Mouse (Mus musculus) neural tube, embryonic 14.5 days (tissue): Measurements from ENCODE around the gene Gm49394. TPM values are rescaled to one million over a fixed set of nuclear protein-coding genes. Genes with fewer than 3 reads are reported as not detected.

Experiments used
- ATAC-seq: fragments of 200-750 bp; cut with Nextera tagmentation; 2 replicates; pipeline ENCODE4 v1.8.0; 2017; ENCODE audit warnings: low read depth, mild to moderate bottlenecking, moderate TSS enrichment, moderate library complexity
- H3K27ac ChIP-seq: fragments of 300-500 bp; sonication (generic); 2 replicates; pipeline ENCODE4 v1.5.1; 2014; ENCODE audit warnings: low read depth, mild to moderate bottlenecking, control low read depth, low read length, moderate library complexity, mixed read lengths
- H3K27me3 ChIP-seq: fragments of 300-500 bp; sonication (generic); 2 replicates; pipeline ENCODE4 v1.6.1; 2014; ENCODE audit warnings: low read length; ENCODE audit not compliant: control insufficient read depth, insufficient read depth
- H3K36me3 ChIP-seq: fragments of 300-500 bp; sonication (generic); 2 replicates; pipeline ENCODE4 v1.6.1; 2014; ENCODE audit warnings: low read length, mixed read lengths; ENCODE audit not compliant: control insufficient read depth, insufficient read depth
- H3K4me1 ChIP-seq: fragments of 300-500 bp; sonication (generic); 2 replicates; pipeline ENCODE4 v1.6.1; 2014; ENCODE audit warnings: low read length; ENCODE audit not compliant: control insufficient read depth, insufficient read depth
- H3K4me2 ChIP-seq: fragments of 300-500 bp; sonication (generic); 2 replicates; pipeline ENCODE4 v1.6.1; 2014; ENCODE audit warnings: mild to moderate bottlenecking, low read depth, low read length, control low read depth
- H3K4me3 ChIP-seq: fragments of 300-500 bp; sonication (generic); 2 replicates; pipeline ENCODE4 v1.5.1; 2014; ENCODE audit warnings: low read depth, low read length, control low read depth, mixed read lengths
- H3K9ac ChIP-seq: fragments of 300-500 bp; sonication (generic); replicated peaks from 2 replicates; pipeline ENCODE4 v1.6.1; 2014; ENCODE audit warnings: low read depth, mild to moderate bottlenecking, control low read depth, low read length, mixed read lengths
- H3K9me3 ChIP-seq: fragments of 300-500 bp; sonication (generic); 2 replicates; pipeline ENCODE4 v1.6.1; 2016; ENCODE audit warnings: low read length; ENCODE audit not compliant: control insufficient read depth
- WGBS: fragments of 180-500 bp; shearing (Covaris S2); extraction: QIAGEN DNeasy Blood & Tissue Kit; methylation state at CpG from one replicate; pipeline ENCODE4 v1.1.7; 2014; 5-methylcytosine and 5-hydroxymethylcytosine counted together
- polyA plus RNA-seq: library from polyadenylated mRNA; unstranded; fragments of >200 nt; fragmentation: Nextera tagmentation; extraction: Ambion mirVana; gene quantifications from 2 replicates; pipeline ENCODE4 v1.2.1, GENCODE M21; 2014

Gm49394 gene
- polyA plus RNA-seq, 1 experiment from 2014 or later: not detected

GRCm38 (mm10) chr7:142655633-142656032, 14.1 kb downstream of the Gm49394 start:
- no peak for ATAC-seq
- Histone ChIP-seq H3K27ac (no peak overlapping the region), H3K27me3 (peaks cover 44% of the 10 kb centered on the region), H3K36me3 (no peaks in the 10 kb centered on the region), H3K9ac (no peak overlapping the region), H3K4me2 (no peak overlapping the region), H3K4me1 (0 out of 2 replicates have a peak, but pooled peaks cover 9% of the 10 kb centered on the region), H3K9me3 (no peaks in the 10 kb centered on the region), H3K4me3 (peak overlapping the region; percentile 4; the same call in 1 of the 2 replicates)
- 10% methylated on average over 11 of the region's 11 CpGs for WGBS

GRCm38 (mm10) chr7:142653726-142654125, 16.0 kb downstream of the Gm49394 start:
- H3K9me3 ChIP-seq: no peaks in the 10 kb centered on the region
- H3K27ac ChIP-seq: no peak overlapping the region
- no peak overlapping the region for H3K4me3 ChIP-seq
- 0 out of 2 replicates have a peak, but pooled peaks cover 3% of the 10 kb centered on the region for H3K4me1 ChIP-seq
- peaks cover 29% of the 10 kb centered on the region for H3K27me3 ChIP-seq
- H3K4me2 ChIP-seq: no peak overlapping the region
- H3K9ac ChIP-seq: no peak overlapping the region
- H3K36me3 ChIP-seq: no peaks in the 10 kb centered on the region
- no peak for ATAC-seq
- WGBS: 23% methylated on average over 18 of the region's 18 CpGs

GRCm38 (mm10) chr7:142646676-142647075, 23.1 kb downstream of the Gm49394 start:
- Histone ChIP-seq H3K9ac (no peak overlapping the region), H3K9me3 (no peaks in the 10 kb centered on the region), H3K4me3 (no peak overlapping the region), H3K4me2 (no peak overlapping the region), H3K27ac (no peak overlapping the region), H3K4me1 (no peaks in the 10 kb centered on the region), H3K27me3 (no peaks in the 10 kb centered on the region), H3K36me3 (no peaks in the 10 kb centered on the region)
- no peak for ATAC-seq
- 39% methylated on average over 6 of the region's 6 CpGs for WGBS

- Histone ChIP-seq H3K4me2 (no peak overlapping the region), H3K27me3 (no peaks in the 10 kb centered on the region), H3K9me3 (no peaks in the 10 kb centered on the region), H3K4me1 (no peaks in the 10 kb centered on the region), H3K4me3 (no peak overlapping the region), H3K27ac (no peak overlapping the region), H3K36me3 (no peaks in the 10 kb centered on the region), H3K9ac (no peak overlapping the region)
- WGBS: 60% methylated on average over 5 of the region's 5 CpGs
- ATAC-seq: no peak
These were observed 24.7 kb downstream of the Gm49394 start for GRCm38 (mm10) chr7:142645045-142645444.

GRCm38 (mm10) chr7:142636178-142636577, 33.6 kb downstream of the Gm49394 start:
- H3K4me2 ChIP-seq: no peak overlapping the region
- no peaks in the 10 kb centered on the region for H3K36me3 ChIP-seq
- no peak overlapping the region for H3K4me3 ChIP-seq
- H3K9me3 ChIP-seq: no peaks in the 10 kb centered on the region
- no peak for ATAC-seq
- H3K4me1 ChIP-seq: no peaks in the 10 kb centered on the region
- H3K27ac ChIP-seq: no peak overlapping the region
- no peaks in the 10 kb centered on the region for H3K27me3 ChIP-seq
- no peak overlapping the region for H3K9ac ChIP-seq

- H3K4me3 ChIP-seq: no peak overlapping the region
- no peak for ATAC-seq
- H3K27ac ChIP-seq: no peak overlapping the region
- H3K36me3 ChIP-seq: no peaks in the 10 kb centered on the region
- H3K4me2 ChIP-seq: no peak overlapping the region
- WGBS: 75% methylated on average over 10 of the region's 10 CpGs
- H3K9ac ChIP-seq: no peak overlapping the region
- H3K4me1 ChIP-seq: no peaks in the 10 kb centered on the region
- no peaks in the 10 kb centered on the region for H3K9me3 ChIP-seq
- H3K27me3 ChIP-seq: no peaks in the 10 kb centered on the region
These were observed 39.1 kb downstream of the Gm49394 start for GRCm38 (mm10) chr7:142630691-142631090.

GRCm38 (mm10) chr7:142629806-142630205, 39.9 kb downstream of the Gm49394 start:
- H3K36me3 ChIP-seq: no peaks in the 10 kb centered on the region
- no peak overlapping the region for H3K27ac ChIP-seq
- H3K27me3 ChIP-seq: no peaks in the 10 kb centered on the region
- ATAC-seq: no peak
- no peak overlapping the region for H3K4me2 ChIP-seq
- no peak overlapping the region for H3K4me3 ChIP-seq
- no peaks in the 10 kb centered on the region for H3K4me1 ChIP-seq
- no peak overlapping the region for H3K9ac ChIP-seq
- no peaks in the 10 kb centered on the region for H3K9me3 ChIP-seq
- WGBS: 80% methylated on average over 6 of the region's 6 CpGs

- no peak overlapping the region for H3K27ac ChIP-seq
- no peak overlapping the region for H3K4me3 ChIP-seq
- no peaks in the 10 kb centered on the region for H3K4me1 ChIP-seq
- no peaks in the 10 kb centered on the region for H3K9me3 ChIP-seq
- no peaks in the 10 kb centered on the region for H3K36me3 ChIP-seq
- 83% methylated on average over 4 of the region's 4 CpGs for WGBS
- no peak for ATAC-seq
- H3K4me2 ChIP-seq: no peak overlapping the region
- H3K9ac ChIP-seq: no peak overlapping the region
- no peaks in the 10 kb centered on the region for H3K27me3 ChIP-seq
These were observed 47.6 kb downstream of the Gm49394 start for GRCm38 (mm10) chr7:142622180-142622579.

GRCm38 (mm10) chr7:142613077-142613476, 56.7 kb downstream of the Gm49394 start:
- 60% methylated on average over 2 of the region's 2 CpGs for WGBS
- peaks cover 6% of the 10 kb centered on the region; the same call in 1 of the 2 replicates for H3K4me1 ChIP-seq
- no peaks in the 10 kb centered on the region for H3K9me3 ChIP-seq
- H3K36me3 ChIP-seq: no peaks in the 10 kb centered on the region
- no peaks in the 10 kb centered on the region; the same call in 1 of the 2 replicates for H3K27me3 ChIP-seq
- no peak for ATAC-seq
- no peak overlapping the region for H3K27ac ChIP-seq
- no peak overlapping the region for H3K9ac ChIP-seq
- H3K4me3 ChIP-seq: no peak overlapping the region
- no peak overlapping the region for H3K4me2 ChIP-seq
